Mouse (Mus musculus) kidney, adult 2 months (tissue): ENCODE data around the gene Plpp2.

Source experiments
- CTCF ChIP-seq: fragments of 200-500 bp; conservative IDR thresholded peaks from 2 replicates; pipeline ENCODE4 v1.5.1; 2011; ENCODE audit warnings: low read depth, mild to moderate bottlenecking, control low read depth, low read length, moderate library complexity, mixed read lengths; ENCODE audit not compliant: insufficient read depth, insufficient read length
- POLR2A ChIP-seq: fragments of 200-500 bp; IDR thresholded peaks from one replicate; pipeline ENCODE4 v1.6.1; 2011; ENCODE audit warnings: low read depth, low read length, control low read depth

GRCm38 (mm10) chr10:79554330-79555237 is 21.0 kb upstream of the Plpp2 start, which contains the start of gene Mier2:
- TF ChIP-seq POLR2A (no peak), CTCF (no peak)
